Mouse (Mus musculus): ENCODE measurements around the gene Enpp7. TPM values are rescaled to one million over a fixed set of nuclear protein-coding genes. Genes with fewer than 3 reads are reported as not detected.
A peak's percentile ranks its signal among the peaks of the same experiment; 100 is the strongest.

The Enpp7 gene
- polyA plus RNA-seq, 1 experiment, result not detected

DNA sequence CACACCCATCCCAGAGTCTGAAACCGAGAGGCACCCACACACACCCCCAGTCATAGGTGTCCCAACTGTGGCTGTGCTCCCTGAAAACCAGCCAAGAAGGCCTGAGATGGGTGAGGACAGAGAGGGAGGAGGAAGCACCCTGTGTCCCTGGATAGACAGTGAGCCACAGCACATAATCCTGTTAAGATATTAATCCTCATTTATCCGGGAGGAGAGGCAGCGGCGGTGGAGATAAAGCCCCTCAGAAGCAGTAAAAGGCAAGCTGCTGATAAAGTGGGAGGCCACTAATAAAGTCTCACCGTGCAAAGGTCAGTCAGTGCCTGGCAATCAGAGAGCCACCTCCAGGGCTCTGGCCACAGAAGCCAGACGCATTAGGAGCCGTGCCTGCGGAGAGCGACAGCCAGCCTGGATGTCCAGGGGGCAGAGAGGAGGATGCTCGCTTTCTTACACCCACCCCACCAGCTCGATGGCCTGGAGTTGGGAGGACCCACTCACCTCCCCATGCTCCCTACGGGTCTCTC is 5.3 kb upstream of the Enpp7 start:
- TF ChIP-seq CTCF (IDR thresholded peaks at IDR 0.05; ENCODE audit: insufficient read depth, low read depth, low read length), result no peak
- no peak for TF ChIP-seq POLR2A (IDR thresholded peaks at IDR 0.05; ENCODE audit: insufficient read depth, low read depth, low read length)
- 85% methylated on average over 12 of the region's 12 CpGs for WGBS
- Histone ChIP-seq H3K27ac (ENCODE audit: insufficient read depth, low read depth, low read length) (no peak overlapping the region), H3K4me1 (ENCODE audit: control insufficient read depth, insufficient read depth, low read length) (peaks cover 8% of the 10 kb centered on the region), H3K4me3 (ENCODE audit: insufficient read depth, low read depth, low read length) (no peak overlapping the region)

DNA sequence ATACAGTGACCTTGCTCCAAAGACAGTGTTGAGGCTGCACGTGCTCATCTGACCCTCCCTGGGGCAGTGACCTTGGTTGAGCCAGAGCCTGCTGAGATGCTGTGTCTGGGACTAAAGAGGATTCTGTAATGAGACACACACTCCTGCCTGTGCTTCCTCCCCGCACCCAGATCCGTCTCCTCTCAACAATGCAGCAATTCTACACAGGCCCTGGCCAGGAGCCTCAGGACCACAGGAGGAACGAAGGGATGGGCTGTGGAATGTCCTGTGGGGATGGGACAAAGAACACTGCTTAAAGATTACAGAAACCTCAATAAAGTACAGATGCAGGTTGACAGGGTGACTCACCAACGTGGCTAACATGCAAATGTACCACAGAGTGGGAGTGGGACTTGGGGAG is 2.4 kb upstream of the Enpp7 start:
- peaks cover 15% of the 10 kb centered on the region for H3K4me1 ChIP-seq (ENCODE audit: control insufficient read depth, insufficient read depth, low read length)
- TF ChIP-seq POLR2A (IDR thresholded peaks at IDR 0.05; ENCODE audit: insufficient read depth, low read depth, low read length) (no peak), CTCF (IDR thresholded peaks at IDR 0.05; ENCODE audit: insufficient read depth, low read depth, low read length) (no peak)
- no peak overlapping the region for H3K27ac ChIP-seq (ENCODE audit: insufficient read depth, low read depth, low read length)
- WGBS, result 65% methylated on average over 5 of the region's 5 CpGs
- no peak overlapping the region for H3K4me3 ChIP-seq (ENCODE audit: insufficient read depth, low read depth, low read length)

DNA sequence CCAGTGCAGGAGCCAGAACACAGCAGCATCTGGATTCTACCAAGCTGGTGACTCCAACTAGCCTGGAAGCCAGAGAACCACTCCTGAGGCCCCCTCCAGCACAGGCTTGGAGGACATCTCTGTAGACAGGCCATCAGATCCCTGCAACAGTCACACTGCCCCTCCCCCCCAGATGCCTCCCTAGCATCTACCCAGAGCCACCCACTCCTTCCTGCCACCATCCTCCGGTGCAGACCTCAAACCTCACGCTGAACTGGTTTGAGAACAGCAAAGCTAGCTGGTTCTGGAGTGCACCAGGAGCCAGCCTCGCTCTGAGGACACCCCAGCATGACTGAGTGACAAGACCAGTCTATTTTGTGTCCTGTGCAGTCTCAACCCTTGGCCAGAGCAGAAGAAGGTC is 4.8 kb downstream of the Enpp7 start:
- no peak for TF ChIP-seq CTCF (IDR thresholded peaks at IDR 0.05; ENCODE audit: insufficient read depth, low read depth, low read length)
- no peak for TF ChIP-seq POLR2A (IDR thresholded peaks at IDR 0.05; ENCODE audit: insufficient read depth, low read depth, low read length)
- Histone ChIP-seq H3K27ac (ENCODE audit: insufficient read depth, low read depth, low read length) (no peak overlapping the region), H3K4me3 (ENCODE audit: insufficient read depth, low read depth, low read length) (no peak overlapping the region), H3K4me1 (ENCODE audit: control insufficient read depth, insufficient read depth, low read length) (peaks cover 38% of the 10 kb centered on the region)
- WGBS, result 56% methylated on average over 3 of the region's 3 CpGs

DNA sequence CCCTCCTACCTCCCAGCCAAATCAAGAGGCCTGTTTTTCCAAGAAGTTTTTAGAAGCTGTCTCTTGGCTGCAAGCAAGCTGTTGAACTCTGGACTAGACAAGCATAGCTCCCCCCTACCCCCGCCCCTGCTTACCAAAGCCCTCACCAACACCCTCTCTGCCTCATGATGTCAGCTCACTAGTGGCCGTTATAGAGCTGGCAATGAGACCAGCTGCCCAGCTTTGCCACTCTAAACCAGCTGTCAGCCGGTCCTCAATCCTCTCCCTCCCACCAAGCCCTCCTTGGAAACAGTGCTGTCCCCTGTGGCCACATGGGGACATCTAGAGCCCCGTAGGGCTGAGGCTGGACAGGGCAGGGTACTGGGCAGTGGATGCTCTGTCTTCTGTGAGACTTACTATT is 7.5 kb downstream of the Enpp7 start:
- 52% methylated on average over 4 of the region's 4 CpGs for WGBS
- no peak for TF ChIP-seq POLR2A (IDR thresholded peaks at IDR 0.05; ENCODE audit: insufficient read depth, low read depth, low read length)
- no peak for TF ChIP-seq CTCF (IDR thresholded peaks at IDR 0.05; ENCODE audit: insufficient read depth, low read depth, low read length)
- no peak overlapping the region for H3K4me3 ChIP-seq (ENCODE audit: insufficient read depth, low read depth, low read length)

DNA sequence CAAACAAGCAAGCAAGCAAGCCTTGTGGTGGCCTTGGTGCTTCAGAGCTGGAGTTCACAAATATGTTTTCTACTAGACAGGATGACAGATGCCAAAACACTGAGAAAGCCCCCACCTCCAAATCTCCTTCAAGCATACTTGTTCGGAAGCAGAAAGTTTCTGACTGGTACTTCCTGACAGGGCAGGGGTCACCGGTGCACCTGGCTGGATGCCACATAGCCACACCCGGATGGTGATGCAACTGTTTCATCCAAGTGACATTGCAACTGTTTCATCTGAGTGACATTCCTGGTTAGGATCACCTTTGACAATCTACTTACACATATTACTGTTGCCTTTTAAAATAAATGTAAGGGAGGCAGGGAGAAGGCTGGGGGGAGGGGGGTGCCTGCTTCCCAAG is 9.2 kb downstream of the Enpp7 start:
- TF ChIP-seq POLR2A (IDR thresholded peaks at IDR 0.05; ENCODE audit: insufficient read depth, low read depth, low read length), result no peak
- TF ChIP-seq CTCF (IDR thresholded peaks at IDR 0.05; ENCODE audit: insufficient read depth, low read depth, low read length), result no peak
- H3K4me3 ChIP-seq (ENCODE audit: insufficient read depth, low read depth, low read length), result no peak overlapping the region
- no peak overlapping the region for H3K27ac ChIP-seq (ENCODE audit: insufficient read depth, low read depth, low read length)
- H3K4me1 ChIP-seq (ENCODE audit: control insufficient read depth, insufficient read depth, low read length), result peaks cover 46% of the 10 kb centered on the region
- WGBS, result 88% methylated on average over 3 of the region's 3 CpGs

More for the DNA sequence above, 7.5 kb downstream of the Enpp7 start:
- no peak overlapping the region for H3K27ac ChIP-seq (ENCODE audit: insufficient read depth, low read depth, low read length)
- H3K4me1 ChIP-seq (ENCODE audit: control insufficient read depth, insufficient read depth, low read length), result peaks cover 48% of the 10 kb centered on the region

DNA sequence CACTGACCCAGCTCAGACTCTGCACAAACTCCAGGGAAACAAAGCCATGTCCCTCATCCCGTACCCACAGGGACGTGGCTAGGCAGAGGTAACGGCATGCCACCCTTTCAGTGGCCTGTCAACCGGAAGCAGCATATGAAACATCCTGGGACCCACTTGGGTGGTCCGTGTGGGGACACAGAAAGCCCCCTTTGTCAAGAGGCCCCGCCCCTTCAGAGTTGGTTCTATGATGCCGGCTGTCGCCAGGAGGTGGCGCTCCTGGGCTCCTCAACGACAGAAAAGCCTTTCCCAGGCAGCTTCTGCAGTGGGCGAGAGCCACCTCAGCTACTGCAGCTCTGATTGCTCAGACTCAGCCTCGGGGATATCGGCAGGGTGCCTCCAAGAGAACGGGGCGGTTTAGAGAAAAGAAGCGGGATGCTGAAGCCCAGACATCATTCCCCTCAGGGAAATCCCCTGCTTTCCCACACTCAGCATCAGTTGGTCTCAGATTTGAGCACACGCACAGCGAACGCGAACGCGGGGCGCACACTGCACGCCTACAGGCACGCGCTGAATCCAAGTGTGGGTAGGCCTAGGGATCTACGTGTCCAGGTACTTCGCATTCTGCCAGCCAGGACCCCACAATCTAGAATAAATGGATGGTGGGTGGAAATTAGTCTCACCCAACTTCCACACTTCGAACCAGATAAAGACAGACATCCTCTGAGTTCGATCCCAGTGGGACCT is 10.7 kb downstream of the Enpp7 start:
- Histone ChIP-seq H3K27ac (ENCODE audit: insufficient read depth, low read depth, low read length) (no peak overlapping the region), H3K4me1 (ENCODE audit: control insufficient read depth, insufficient read depth, low read length) (peaks cover 32% of the 10 kb centered on the region), H3K4me3 (ENCODE audit: insufficient read depth, low read depth, low read length) (peak overlapping the region; percentile 8; the same call in 1 of the 2 replicates)
- 7% methylated on average over 30 of the region's 30 CpGs for WGBS
- peak; percentile 81 for TF ChIP-seq CTCF (IDR thresholded peaks at IDR 0.05; ENCODE audit: insufficient read depth, low read depth, low read length)
- 0 out of 2 replicates have a peak, but pooled peaks have one; percentile 21 for TF ChIP-seq POLR2A (IDR thresholded peaks at IDR 0.05; ENCODE audit: insufficient read depth, low read depth, low read length)

DNA sequence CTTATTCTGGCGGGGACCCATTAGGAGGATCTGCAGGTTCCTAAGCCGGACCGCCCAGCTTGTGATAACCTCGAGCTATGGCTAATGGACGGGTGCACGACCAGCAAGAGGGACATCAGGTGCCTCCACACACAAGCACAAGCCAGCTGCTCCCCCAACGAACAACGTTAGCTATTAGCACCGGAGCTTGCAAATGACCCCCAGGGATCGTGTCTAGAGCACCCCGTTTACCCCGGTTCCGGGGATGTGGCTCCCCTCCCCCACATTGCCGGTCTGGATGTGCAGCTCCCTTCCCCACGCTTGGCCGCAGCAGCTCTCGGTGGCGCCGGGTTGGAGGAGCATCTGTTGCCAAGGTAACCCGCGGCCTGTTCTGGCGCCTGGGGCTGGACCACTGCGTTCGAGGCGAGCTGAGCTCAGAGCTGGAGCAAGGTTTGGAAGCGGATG is 11.4 kb downstream of the Enpp7 start:
- Histone ChIP-seq H3K4me3 (ENCODE audit: insufficient read depth, low read depth, low read length) (peak overlapping the region; percentile 4; the same call in 1 of the 2 replicates), H3K27ac (ENCODE audit: insufficient read depth, low read depth, low read length) (no peak overlapping the region), H3K4me1 (ENCODE audit: control insufficient read depth, insufficient read depth, low read length) (peaks cover 25% of the 10 kb centered on the region)
- 6% methylated on average over 26 of the region's 26 CpGs for WGBS
- no peak for TF ChIP-seq POLR2A (IDR thresholded peaks at IDR 0.05; ENCODE audit: insufficient read depth, low read depth, low read length)
- no peak for TF ChIP-seq CTCF (IDR thresholded peaks at IDR 0.05; ENCODE audit: insufficient read depth, low read depth, low read length)

DNA sequence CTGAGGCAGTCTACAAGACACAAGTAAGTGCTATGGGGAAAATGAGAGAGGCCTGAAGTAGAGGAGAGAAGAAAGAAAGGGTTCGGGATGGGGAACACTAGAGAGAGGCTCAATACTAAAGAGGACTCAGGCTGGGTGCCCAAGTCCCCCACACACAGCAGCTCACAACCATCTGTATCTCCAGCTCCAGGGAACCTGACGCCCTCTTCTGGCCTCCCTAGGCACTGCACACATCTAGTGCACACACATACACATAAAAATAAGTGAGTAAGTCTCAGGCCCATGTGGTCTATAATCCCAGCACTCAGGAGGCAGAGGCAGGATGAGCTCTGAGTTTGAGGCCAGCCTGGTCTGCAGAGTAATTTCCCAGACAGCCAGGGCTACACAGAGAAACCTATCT is 12.9 kb downstream of the Enpp7 start:
- Histone ChIP-seq H3K4me1 (ENCODE audit: control insufficient read depth, insufficient read depth, low read length) (peaks cover 17% of the 10 kb centered on the region), H3K4me3 (ENCODE audit: insufficient read depth, low read depth, low read length) (no peak overlapping the region), H3K27ac (ENCODE audit: insufficient read depth, low read depth, low read length) (no peak overlapping the region)
- WGBS, result 59% methylated on average over 2 of the region's 2 CpGs
- TF ChIP-seq CTCF (IDR thresholded peaks at IDR 0.05; ENCODE audit: insufficient read depth, low read depth, low read length), result no peak
- TF ChIP-seq POLR2A (IDR thresholded peaks at IDR 0.05; ENCODE audit: insufficient read depth, low read depth, low read length), result no peak

DNA sequence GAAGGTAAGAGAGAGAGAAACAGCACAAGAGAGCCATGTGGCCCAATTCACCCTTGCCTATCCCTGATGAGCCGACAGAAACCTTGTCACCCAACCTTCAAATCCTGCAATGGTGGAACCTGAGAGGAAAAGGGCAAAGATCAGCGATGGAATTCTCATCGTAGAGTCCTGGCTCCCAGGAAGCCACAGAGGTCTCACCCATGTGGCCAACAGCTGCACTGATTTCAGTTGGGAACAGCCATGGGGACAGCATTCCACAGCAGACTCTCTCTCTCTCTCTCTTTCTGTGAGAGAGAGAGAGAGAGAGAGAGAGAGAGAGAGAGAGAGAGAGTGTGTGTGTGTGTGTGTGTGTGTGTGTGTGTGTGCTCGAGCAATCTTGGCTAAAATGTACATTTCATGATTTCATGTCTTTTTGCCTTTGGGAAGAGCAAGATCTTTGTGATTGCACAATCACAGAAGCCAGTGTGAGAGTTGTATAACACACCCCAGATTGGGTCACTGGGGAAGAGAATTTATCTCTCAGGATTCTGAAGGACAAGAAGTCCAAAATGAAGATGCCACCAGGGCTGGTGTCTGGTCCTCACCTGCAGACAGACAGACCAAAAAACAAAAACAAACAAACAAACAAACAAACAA is 13.6 kb downstream of the Enpp7 start:
- Histone ChIP-seq H3K4me3 (ENCODE audit: insufficient read depth, low read depth, low read length) (no peak overlapping the region), H3K27ac (ENCODE audit: insufficient read depth, low read depth, low read length) (no peak overlapping the region), H3K4me1 (ENCODE audit: control insufficient read depth, insufficient read depth, low read length) (peaks cover 17% of the 10 kb centered on the region)
- 86% methylated on average over 4 of the region's 4 CpGs for WGBS
- TF ChIP-seq CTCF (IDR thresholded peaks at IDR 0.05; ENCODE audit: insufficient read depth, low read depth, low read length), result no peak
- no peak for TF ChIP-seq POLR2A (IDR thresholded peaks at IDR 0.05; ENCODE audit: insufficient read depth, low read depth, low read length)
